Mouse (Mus musculus) MEL (cell line): ENCODE data around the gene Enho.

ENCODE experiments used
- CHD1 ChIP-seq: IDR thresholded peaks from 2 replicates; pipeline ENCODE4 v1.6.1; 2012; ENCODE audit warnings: low read depth, mild to moderate bottlenecking, inconsistent platforms, low read length, improper control_type of control experiment
- CTCF ChIP-seq, 3 experiments: IDR thresholded peaks in 2 of 3; conservative IDR thresholded peaks in 1 of 3; 2 replicates each; pipeline ENCODE4 v1.5.1; 2011 to 2012; ENCODE audit warnings: low read length in 3 of 3, low read depth in 2 of 3, mild to moderate bottlenecking in 2 of 3, improper control_type of control experiment in 1 of 3, inconsistent platforms in 1 of 3, mixed read lengths in 1 of 3, moderate library complexity in 1 of 3; ENCODE audit not compliant: control insufficient read depth in 1 of 3, insufficient read depth in 1 of 3, poor library complexity in 1 of 3, severe bottlenecking in 1 of 3
- EP300 ChIP-seq, 2 experiments: IDR thresholded peaks; 2 replicates each; pipeline ENCODE4 v1.6.1; 2011; ENCODE audit warnings: improper control_type of control experiment in 2 of 2, low read length in 2 of 2, low read depth in 1 of 2, mild to moderate bottlenecking in 1 of 2
- GATA1 ChIP-seq: IDR thresholded peaks from 2 replicates; pipeline ENCODE4 v1.6.1; 2011; ENCODE audit warnings: low read depth, low read length, improper control_type of control experiment
- NRF1 ChIP-seq: IDR thresholded peaks from 2 replicates; pipeline ENCODE4 v1.6.1; 2014; ENCODE audit warnings: low read depth, mild to moderate bottlenecking, inconsistent platforms, low read length, improper control_type of control experiment, moderate library complexity; ENCODE audit not compliant: poor library complexity, insufficient read depth, severe bottlenecking
- POLR2A ChIP-seq, 2 experiments: IDR thresholded peaks; 2 replicates each; pipeline ENCODE4 v1.6.1; 2011 to 2012; ENCODE audit warnings: low read length in 2 of 2, mild to moderate bottlenecking in 2 of 2, control low read depth in 1 of 2, improper control_type of control experiment in 1 of 2, low read depth in 1 of 2, moderate library complexity in 1 of 2; ENCODE audit not compliant: control insufficient read depth in 1 of 2, insufficient read depth in 1 of 2, poor library complexity in 1 of 2
- POLR2AphosphoS2 ChIP-seq: IDR thresholded peaks from 2 replicates; pipeline ENCODE4 v1.6.1; 2011; ENCODE audit warnings: low read length, improper control_type of control experiment
- POLR2AphosphoS5 ChIP-seq: IDR thresholded peaks from 2 replicates; pipeline ENCODE4 v1.6.1; 2012; ENCODE audit warnings: low read depth, borderline replicate concordance, mild to moderate bottlenecking, inconsistent platforms, low read length, moderate library complexity, mixed read lengths
- RCOR1 ChIP-seq: IDR thresholded peaks from 2 replicates; pipeline ENCODE4 v1.6.1; 2012; ENCODE audit warnings: low read depth, mild to moderate bottlenecking, inconsistent platforms, low read length, improper control_type of control experiment
- SMC3 ChIP-seq: IDR thresholded peaks from 2 replicates; pipeline ENCODE4 v1.6.1; 2011; ENCODE audit warnings: low read depth, low read length, improper control_type of control experiment
- TCF12 ChIP-seq: IDR thresholded peaks from 2 replicates; pipeline ENCODE4 v1.6.1; 2014; ENCODE audit warnings: low read depth, mild to moderate bottlenecking, inconsistent platforms, low read length, improper control_type of control experiment, moderate library complexity
- UBTF ChIP-seq: IDR thresholded peaks from 2 replicates; pipeline ENCODE4 v1.6.1; 2012; ENCODE audit warnings: low read depth, mild to moderate bottlenecking, inconsistent platforms, low read length, improper control_type of control experiment, moderate library complexity, borderline replicate concordance; ENCODE audit not compliant: insufficient read depth
- ZC3H11A ChIP-seq: IDR thresholded peaks from 2 replicates; pipeline ENCODE4 v1.6.1; 2012; ENCODE audit warnings: low read depth, mild to moderate bottlenecking, inconsistent platforms, low read length, improper control_type of control experiment

GRCm38 (mm10) chr4:41618916-41619746 lies 21.0 kb downstream of the Enho start:
- TF ChIP-seq POLR2AphosphoS2 (no peak), POLR2A (IDR thresholded peaks at IDR 0.05; ENCODE audit: control insufficient read depth in 1 of 2, insufficient read depth in 1 of 2, low read depth in 1 of 2, low read length in 2 of 2, poor library complexity in 1 of 2) (no peak), POLR2AphosphoS5 (no peak), RCOR1 (no peak), NRF1 (no peak), EP300 (IDR thresholded peaks at IDR 0.05; ENCODE audit: low read depth in 1 of 2, low read length in 2 of 2) (no peak), CTCF (IDR thresholded peaks at IDR 0.05 in 2 of 3, conservative IDR thresholded peaks at IDR 0.05 in 1 of 3; ENCODE audit: control insufficient read depth in 1 of 3, insufficient read depth in 1 of 3, low read depth in 2 of 3, low read length in 3 of 3, poor library complexity in 1 of 3, severe bottlenecking in 1 of 3) (no peak), ZC3H11A (no peak), GATA1 (no peak), UBTF (no peak), CHD1 (no peak), TCF12 (no peak), SMC3 (no peak)
